Mouse (Mus musculus) liver, embryonic 14.5 days (tissue): ENCODE results near the gene Ube2h.

Source experiments
- CTCF ChIP-seq: IDR thresholded peaks from 2 replicates; pipeline ENCODE4 v1.5.1; 2016; ENCODE audit warnings: antibody characterized with exemption, low read depth, control low read depth
- EP300 ChIP-seq: IDR thresholded peaks from 2 replicates; pipeline ENCODE4 v1.6.1; 2016; ENCODE audit warnings: antibody characterized with exemption, low read depth

DNA sequence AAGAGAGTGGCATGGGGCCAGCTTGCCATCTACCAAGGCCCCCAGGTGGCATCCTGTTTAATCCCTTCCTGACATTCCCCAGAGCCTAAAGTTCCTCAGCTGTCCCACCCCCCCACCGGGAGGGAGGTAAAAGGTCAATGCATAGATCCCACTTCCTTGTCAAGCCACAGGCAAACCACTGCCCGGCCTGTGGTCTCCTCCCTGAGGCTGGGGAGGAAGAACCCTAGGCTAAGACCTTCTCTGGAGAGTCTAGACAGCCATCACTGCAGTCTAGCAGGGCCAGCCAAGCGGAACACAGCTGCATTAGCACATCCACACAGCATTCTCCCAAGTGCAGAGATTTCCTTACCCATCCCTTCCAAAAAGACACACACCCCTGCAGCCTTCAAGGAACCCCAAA is 138.0 kb downstream of the Ube2h start:
- TF ChIP-seq CTCF (no peak), EP300 (no peak)
